Mouse (Mus musculus) small intestine, adult 2 months (tissue): ENCODE measurements at regions not wholly inside any gene's neighbourhood (a gene's known extent, or its start where the extent isn't known, plus 50 kb on each side); places are given as distances from the start of the nearest gene placed in this dataset.

ENCODE experiments used
- H3K27ac ChIP-seq: fragments of 200-500 bp; 2 replicates; pipeline ENCODE4 v1.5.1; 2012; ENCODE audit warnings: low read depth, low read length, control low read depth, inconsistent platforms; ENCODE audit not compliant: insufficient read depth
- H3K27me3 ChIP-seq: fragments of 200-500 bp; 2 replicates; pipeline ENCODE4 v1.6.1; 2012; ENCODE audit warnings: mild to moderate bottlenecking, moderate library complexity, low read length, inconsistent platforms; ENCODE audit not compliant: control insufficient read depth, insufficient read depth
- H3K36me3 ChIP-seq: fragments of 200-500 bp; 2 replicates; pipeline ENCODE4 v1.6.1; 2012; ENCODE audit warnings: mild to moderate bottlenecking, low read length, control low read depth, inconsistent platforms; ENCODE audit not compliant: control insufficient read depth, insufficient read depth
- H3K4me1 ChIP-seq: fragments of 200-500 bp; 2 replicates; pipeline ENCODE4 v1.6.1; 2012; ENCODE audit warnings: low read length, inconsistent platforms, mixed read lengths; ENCODE audit not compliant: control insufficient read depth, insufficient read depth, insufficient read length
- H3K4me3 ChIP-seq: fragments of 200-500 bp; 2 replicates; pipeline ENCODE4 v1.5.1; 2012; ENCODE audit warnings: low read depth, mild to moderate bottlenecking, control low read depth, inconsistent platforms, low read length, moderate library complexity
- CTCF ChIP-seq: fragments of 200-500 bp; IDR thresholded peaks from 2 replicates; pipeline ENCODE4 v1.5.1; 2012; ENCODE audit warnings: low read depth, mild to moderate bottlenecking, control low read depth, inconsistent platforms, low read length, moderate library complexity, mixed read lengths; ENCODE audit not compliant: insufficient replicate concordance, insufficient read length; ENCODE audit errors: extremely low read depth
- POLR2A ChIP-seq: fragments of 200-500 bp; IDR thresholded peaks from 2 replicates; pipeline ENCODE4 v1.6.1; 2012; ENCODE audit warnings: low read depth, mild to moderate bottlenecking, control low read depth, inconsistent platforms, low read length, moderate library complexity
- WGBS: fragments of 180-500 bp; shearing (Covaris S2); methylation state at CpG from one replicate; pipeline ENCODE4 v1.1.7; 2018; 5-methylcytosine and 5-hydroxymethylcytosine counted together

- Histone ChIP-seq H3K36me3 (no peaks in the 10 kb centered on the region), H3K4me1 (peaks cover 42% of the 10 kb centered on the region), H3K4me3 (no peak overlapping the region), H3K27me3 (no peaks in the 10 kb centered on the region), H3K27ac (peak overlapping the region; percentile 47)
- 49% methylated on average over 6 of the region's 6 CpGs for WGBS
- no peak for TF ChIP-seq CTCF
- no peak for TF ChIP-seq POLR2A
Observed at GRCm38 (mm10) chr13:37510511-37510910, 165.5 kb downstream of the Ly86 start.

GRCm38 (mm10) chr13:37511006-37511405, 166.0 kb downstream of the Ly86 start:
- H3K36me3 ChIP-seq, result no peaks in the 10 kb centered on the region
- H3K4me3 ChIP-seq, result no peak overlapping the region
- H3K4me1 ChIP-seq, result peaks cover 38% of the 10 kb centered on the region
- WGBS, result 65% methylated on average over 6 of the region's 6 CpGs
- no peak overlapping the region for H3K27ac ChIP-seq
- TF ChIP-seq CTCF, result no peak
- TF ChIP-seq POLR2A, result no peak
- no peaks in the 10 kb centered on the region for H3K27me3 ChIP-seq

GRCm38 (mm10) chr13:37511406-37511805, 166.4 kb downstream of the Ly86 start:
- H3K27ac ChIP-seq, result no peak overlapping the region
- TF ChIP-seq CTCF (no peak), POLR2A (no peak)
- peaks cover 36% of the 10 kb centered on the region for H3K4me1 ChIP-seq
- H3K4me3 ChIP-seq, result no peak overlapping the region
- H3K27me3 ChIP-seq, result no peaks in the 10 kb centered on the region
- no peaks in the 10 kb centered on the region for H3K36me3 ChIP-seq
- 81% methylated on average over 4 of the region's 4 CpGs for WGBS

- peak overlapping the region; percentile 11; the same call in 1 of the 2 replicates for H3K27ac ChIP-seq
- no peaks in the 10 kb centered on the region for H3K27me3 ChIP-seq
Observed at GRCm38 (mm10) chr13:37512781-37513180, 167.8 kb downstream of the Ly86 start.

GRCm38 (mm10) chr13:37513206-37513904, 168.3 kb downstream of the Ly86 start:
- Histone ChIP-seq H3K36me3 (no peaks in the 10 kb centered on the region), H3K4me3 (no peak overlapping the region), H3K27ac (peak overlapping the region; percentile 57), H3K4me1 (peaks cover 32% of the 10 kb centered on the region), H3K27me3 (no peaks in the 10 kb centered on the region)
- 12% methylated on average over 2 of the region's 2 CpGs for WGBS
- TF ChIP-seq CTCF, result no peak
- no peak for TF ChIP-seq POLR2A

More at GRCm38 (mm10) chr13:37512781-37513180, 167.8 kb downstream of the Ly86 start:
- TF ChIP-seq CTCF, result no peak
- TF ChIP-seq POLR2A, result no peak
- H3K4me3 ChIP-seq, result no peak overlapping the region
- no peaks in the 10 kb centered on the region for H3K36me3 ChIP-seq
- H3K4me1 ChIP-seq, result peaks cover 35% of the 10 kb centered on the region
- 12% methylated on average over 3 of the region's 3 CpGs for WGBS

- TF ChIP-seq POLR2A (no peak), CTCF (no peak)
- H3K36me3 ChIP-seq, result no peaks in the 10 kb centered on the region
- peak overlapping the region; percentile 57 for H3K27ac ChIP-seq
- H3K4me3 ChIP-seq, result no peak overlapping the region
- H3K27me3 ChIP-seq, result no peaks in the 10 kb centered on the region
- 40% methylated on average over 23 of the region's 23 CpGs for WGBS
- peaks cover 27% of the 10 kb centered on the region for H3K4me1 ChIP-seq
Observed at GRCm38 (mm10) chr13:37513905-37514607, 169.0 kb downstream of the Ly86 start.

GRCm38 (mm10) chr13:37514641-37515305, 169.8 kb downstream of the Ly86 start:
- no peak overlapping the region for H3K4me3 ChIP-seq
- H3K4me1 ChIP-seq, result peaks cover 25% of the 10 kb centered on the region
- no peaks in the 10 kb centered on the region for H3K27me3 ChIP-seq
- WGBS, result 54% methylated on average over 12 of the region's 12 CpGs
- H3K36me3 ChIP-seq, result no peaks in the 10 kb centered on the region
- TF ChIP-seq POLR2A (no peak), CTCF (no peak)
- peak overlapping the region; percentile 57 for H3K27ac ChIP-seq
